Mouse (Mus musculus) T-helper 17 cell (primary cell): Measurements from ENCODE around the gene Lsm12.

Experiments used
- in situ Hi-C, 2 experiments: fragments of 300-600 bp; cut with MboI, MseI; formaldehyde crosslinking; loops; 1 replicate in 1 of 2; 2 replicates in 1 of 2; pipeline ENCODE4 v1.15.1; 2025; ENCODE audit warnings: high pct_unique_total_duplicates in 2 of 2

Lsm12 gene

GRCm38 (mm10) chr11:102216886-102217240, 31.8 kb upstream of the Lsm12 start:
- in situ Hi-C loops, result no loop called here

GRCm38 (mm10) chr11:102216056-102216885, 31.2 kb upstream of the Lsm12 start:
- in situ Hi-C loops, result no loop called here

- in situ Hi-C loops, result no loop called here
These were observed 30.4 kb upstream of the Lsm12 start for GRCm38 (mm10) chr11:102215511-102215910.

- in situ Hi-C loops, result loop anchor here in 1 of 2 experiments (5.0 kb wide), 1 partner anchor 57 kb away; the partner anchor contains the start of gene Tmem101
These were observed 29.5 kb upstream of the Lsm12 start for GRCm38 (mm10) chr11:102214430-102215156.

GRCm38 (mm10) chr11:102211936-102212341, 26.8 kb upstream of the Lsm12 start:
- in situ Hi-C loops, result loop anchor here in 1 of 2 experiments (5.0 kb wide), 1 partner anchor 55 kb away; the partner anchor contains the start of gene Tmem101

GRCm38 (mm10) chr11:102211011-102211410, 25.9 kb upstream of the Lsm12 start:
- in situ Hi-C loops, result loop anchor here in 1 of 2 experiments (5.0 kb wide), 1 partner anchor 54 kb away; the partner anchor contains the start of gene Tmem101

- in situ Hi-C loops, result loop anchor here in 1 of 2 experiments (5.0 kb wide), 1 partner anchor 53 kb away; the partner anchor contains the start of gene Tmem101
These were observed 25.1 kb upstream of the Lsm12 start for GRCm38 (mm10) chr11:102210185-102210584.

GRCm38 (mm10) chr11:102209742-102210141, 24.6 kb upstream of the Lsm12 start:
- in situ Hi-C loops, result loop anchor here in 1 of 2 experiments (5.0 kb wide), 1 partner anchor 52 kb away; the partner anchor contains the start of gene Tmem101

- in situ Hi-C loops, result no loop called here
These were observed 23.8 kb upstream of the Lsm12 start for GRCm38 (mm10) chr11:102208846-102209245.

GRCm38 (mm10) chr11:102207825-102208777, 23.0 kb upstream of the Lsm12 start:
- in situ Hi-C loops, result no loop called here

GRCm38 (mm10) chr11:102206481-102206880, 21.4 kb upstream of the Lsm12 start:
- in situ Hi-C loops, result no loop called here

GRCm38 (mm10) chr11:102201408-102201821, 16.3 kb upstream of the Lsm12 start:
- in situ Hi-C loops, result no loop called here

- in situ Hi-C loops, result no loop called here
These were observed 14.8 kb upstream of the Lsm12 start for GRCm38 (mm10) chr11:102199856-102200255.

GRCm38 (mm10) chr11:102198245-102198644, 13.1 kb upstream of the Lsm12 start:
- in situ Hi-C loops, result no loop called here

GRCm38 (mm10) chr11:102196018-102196797, 11.1 kb upstream of the Lsm12 start:
- in situ Hi-C loops, result no loop called here

GRCm38 (mm10) chr11:102193657-102194440, 8.8 kb upstream of the Lsm12 start:
- in situ Hi-C loops, result no loop called here

GRCm38 (mm10) chr11:102190848-102191247, 5.8 kb upstream of the Lsm12 start:
- in situ Hi-C loops, result no loop called here

GRCm38 (mm10) chr11:102189461-102190436, 4.7 kb upstream of the Lsm12 start, which contains the start of gene G6pc3:
TSS of gene G6pc3 (plus strand) at chr11:102189620.
- in situ Hi-C loops, result no loop called here
